8 mouse cellular contexts compared by ENCODE assay signal in the genomic region with DNA sequence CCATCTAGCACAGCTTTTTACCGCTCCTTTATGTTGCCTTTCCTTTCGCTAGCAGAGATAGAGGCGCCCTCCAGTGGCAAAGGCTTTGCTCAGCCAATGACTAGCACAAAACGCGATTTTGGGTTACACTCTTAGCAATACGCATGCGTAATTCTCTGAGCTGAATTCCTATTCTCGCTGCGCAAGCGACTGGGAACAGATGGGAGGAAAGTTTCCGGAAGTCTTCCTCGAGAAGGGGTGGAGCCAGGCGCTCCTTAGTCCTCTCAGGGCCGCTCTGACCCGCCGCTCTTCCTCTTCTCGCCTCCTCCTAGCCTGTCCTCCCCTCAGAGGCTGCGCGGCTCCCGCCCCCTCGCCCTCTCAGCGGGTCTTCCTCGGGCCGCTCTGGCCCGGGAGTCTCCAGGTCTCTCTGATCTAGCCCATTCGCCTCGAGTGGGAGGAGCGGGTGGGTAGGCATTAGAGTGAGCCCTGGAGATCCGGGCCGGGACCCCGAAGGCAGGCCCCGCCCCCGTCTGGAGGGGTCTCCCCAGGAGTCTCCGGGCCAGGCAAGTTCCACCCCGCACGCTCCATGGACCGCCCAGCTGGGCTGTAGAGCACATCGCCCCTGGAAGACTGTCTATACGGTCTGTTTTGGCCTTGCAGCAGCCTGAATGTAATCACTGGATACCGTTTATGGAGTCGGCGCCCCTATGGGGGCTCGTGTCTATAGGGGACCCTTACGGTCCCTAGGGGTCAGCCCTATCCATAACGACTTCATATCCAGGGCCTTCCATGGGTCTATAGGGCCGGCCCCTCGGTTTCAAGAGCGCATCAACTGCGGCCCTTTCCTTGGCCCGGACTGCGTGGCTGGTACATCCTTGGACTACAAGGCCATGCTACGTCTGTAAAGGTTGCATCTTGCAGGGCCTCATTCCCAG. TPM values are rescaled to one million over a fixed set of nuclear protein-coding genes. Genes with fewer than 3 reads are reported as not detected.
DNase-seq lines count a peak whose midpoint lies in the region; ATAC-seq and TF ChIP-seq lines count a peak whose summit lies in the region.

A gene (plus strand): TSS at position 633 of the 914 bp plus-strand sequence.

- H3K9me3 ChIP-seq in hindbrain, embryonic 13.5 days: no peaks in the 10 kb centered on the region

- H3K9ac ChIP-seq in hindbrain, embryonic 13.5 days: peak within 1 kb of the TSS; percentile 96

- peak; percentile 99 for DNase-seq in Patski (ENCODE audit: low read depth, low spot score)
- DNase-seq in cerebellum, postnatal 14 days: peak; percentile 98 to 99
- DNase-seq in frontal cortex, postnatal 14 days (ENCODE audit: low spot score in 2 of 2): peak; percentile 95
- peak; percentile 78 to 95 for DNase-seq in layer of hippocampus, postnatal 25 days (ENCODE audit: extremely low spot score in 1 of 2, low spot score in 1 of 2)
- peak; percentile 98 for DNase-seq in lung, postnatal 25 days (ENCODE audit: low spot score)
- peak; percentile 100 for DNase-seq in retina, embryonic 14.5 days (ENCODE audit: low spot score)
- peak; percentile 96 for DNase-seq in thymus, postnatal 4 days

- H3K27ac ChIP-seq in hindbrain, embryonic 13.5 days: peak within 1 kb of the TSS; percentile 93

- POLR2A ChIA-PET in Patski (lab: Charles Lee): interaction anchor here (1.0 to 1.1 kb wide), 2 partner anchors 19 to 37 kb away, joined by 3 to 4 read pairs; no protein-coding TSS in a partner anchor

- WGBS in hindbrain, embryonic 13.5 days: 1% methylated on average over 52 of the region's 52 CpGs

- CTCF ChIA-PET in Patski (lab: Charles Lee): interaction anchor here (0.6 to 2.2 kb wide), 24 partner anchors 11 to 99 kb away, joined by 3 to 17 read pairs (median 5); a partner anchor contains a TSS

- H3K4me3 ChIP-seq in hindbrain, embryonic 13.5 days: peak within 1 kb of the TSS; percentile 74

- in situ Hi-C loops in Patski (cut with MboI; ENCODE audit: low pct_unique_long_range_greater_than_20kb): no loop called here

- no peaks in the 10 kb centered on the region for H3K27me3 ChIP-seq in Patski
- H3K27me3 ChIP-seq in hindbrain, embryonic 13.5 days: peaks cover 39% of the 10 kb centered on the region

- H3K4me2 ChIP-seq in hindbrain, embryonic 13.5 days: peak within 1 kb of the TSS; percentile 100

- ATAC-seq in Patski: peak; percentile 95
- ATAC-seq in hindbrain, embryonic 13.5 days (ENCODE audit: low FRiP score): peak; percentile 99

- TF ChIP-seq CTCF in Patski (IDR thresholded peaks at IDR 0.05): no peak

- peaks cover 7% of the 10 kb centered on the region; the same call in 1 of the 2 replicates for H3K36me3 ChIP-seq in hindbrain, embryonic 13.5 days

- H3K4me1 ChIP-seq in hindbrain, embryonic 13.5 days (replicated peaks): peaks cover 49% of the 10 kb centered on the region

RNA-seq across cellular contexts. Expression of the gene that starts here (rescaled TPM):
- 105 TPM for polyA plus RNA-seq in Patski (2021)
- polyA plus RNA-seq in hindbrain, embryonic 13.5 days (2015; fragmentation: Nextera tagmentation; extraction: Ambion mirVana): 18.7 and 20.4 TPM in 2 replicates
- total RNA-seq in layer of hippocampus, postnatal 25 days (2021): 10 to 100 TPM; 93.9 to 98.8 TPM

Comparison
In these comparisons a context has a peak if more than half of its experiments do, and no peak if none do; other contexts are left out.
1. Peak in every context shown above with its lines: DNase-seq, ATAC-seq, H3K4me3 ChIP-seq and H3K27ac ChIP-seq.